Mouse (Mus musculus): Measurements from ENCODE around the gene Plch2. TPM values are rescaled to one million over a fixed set of nuclear protein-coding genes. Genes with fewer than 3 reads are reported as not detected.

Plch2 gene
- polyA plus RNA-seq, 1 experiment = 4.2 TPM

GRCm38 (mm10) chr4:155022228-155022855 lies 34.2 kb downstream of the Plch2 start:
- no peaks in the 10 kb centered on the region for H3K9me3 ChIP-seq (replicated peaks; ENCODE audit: control insufficient read depth, insufficient read depth, low read length, poor library complexity, severe bottlenecking)
- no peak overlapping the region for H3K4me3 ChIP-seq (ENCODE audit: low read depth, low read length)
- H3K27ac ChIP-seq (ENCODE audit: insufficient read depth, low read length) = no peak overlapping the region
- no peak overlapping the region for H3K9ac ChIP-seq (ENCODE audit: low read depth, poor library complexity, severe bottlenecking)
- H3K27me3 ChIP-seq (ENCODE audit: control insufficient read depth, insufficient read depth, low read length, poor library complexity, severe bottlenecking) = no peaks in the 10 kb centered on the region
- no peaks in the 10 kb centered on the region for H3K36me3 ChIP-seq (ENCODE audit: control insufficient read depth, insufficient read depth, low read length, poor library complexity, severe bottlenecking)
- H3K4me1 ChIP-seq (ENCODE audit: control insufficient read depth, insufficient read depth, low read length) = no peaks in the 10 kb centered on the region
- TF ChIP-seq CTCF (IDR thresholded peaks at IDR 0.05; ENCODE audit: low read depth, low read length) (no peak), EP300 (IDR thresholded peaks at IDR 0.05; ENCODE audit: insufficient read depth, low read depth, low read length) (no peak)

GRCm38 (mm10) chr4:155020813-155021212 lies 35.8 kb downstream of the Plch2 start:
- Histone ChIP-seq H3K9me3 (replicated peaks; ENCODE audit: control insufficient read depth, insufficient read depth, low read length, poor library complexity, severe bottlenecking) (no peaks in the 10 kb centered on the region), H3K27ac (ENCODE audit: insufficient read depth, low read length) (no peak overlapping the region), H3K4me1 (ENCODE audit: control insufficient read depth, insufficient read depth, low read length) (no peaks in the 10 kb centered on the region), H3K9ac (ENCODE audit: low read depth, poor library complexity, severe bottlenecking) (no peak overlapping the region), H3K27me3 (ENCODE audit: control insufficient read depth, insufficient read depth, low read length, poor library complexity, severe bottlenecking) (no peaks in the 10 kb centered on the region), H3K36me3 (ENCODE audit: control insufficient read depth, insufficient read depth, low read length, poor library complexity, severe bottlenecking) (no peaks in the 10 kb centered on the region), H3K4me3 (ENCODE audit: low read depth, low read length) (no peak overlapping the region)
- TF ChIP-seq EP300 (IDR thresholded peaks at IDR 0.05; ENCODE audit: insufficient read depth, low read depth, low read length) = no peak

GRCm38 (mm10) chr4:155020141-155020540 lies 36.4 kb downstream of the Plch2 start:
- no peaks in the 10 kb centered on the region for H3K9me3 ChIP-seq (replicated peaks; ENCODE audit: control insufficient read depth, insufficient read depth, low read length, poor library complexity, severe bottlenecking)
- no peak for TF ChIP-seq EP300 (IDR thresholded peaks at IDR 0.05; ENCODE audit: insufficient read depth, low read depth, low read length)
- no peak for TF ChIP-seq POLR2A (IDR thresholded peaks at IDR 0.05; ENCODE audit: insufficient read depth, low read length)
- TF ChIP-seq CTCF (IDR thresholded peaks at IDR 0.05; ENCODE audit: low read depth, low read length) = no peak
- no peak overlapping the region for H3K27ac ChIP-seq (ENCODE audit: insufficient read depth, low read length)
- H3K4me1 ChIP-seq (ENCODE audit: control insufficient read depth, insufficient read depth, low read length) = no peaks in the 10 kb centered on the region
- no peak overlapping the region for H3K4me3 ChIP-seq (ENCODE audit: low read depth, low read length)
- H3K9ac ChIP-seq (ENCODE audit: low read depth, poor library complexity, severe bottlenecking) = no peak overlapping the region
- no peaks in the 10 kb centered on the region for H3K36me3 ChIP-seq (ENCODE audit: control insufficient read depth, insufficient read depth, low read length, poor library complexity, severe bottlenecking)
- no peaks in the 10 kb centered on the region for H3K27me3 ChIP-seq (ENCODE audit: control insufficient read depth, insufficient read depth, low read length, poor library complexity, severe bottlenecking)

- no peak for TF ChIP-seq POLR2A (IDR thresholded peaks at IDR 0.05; ENCODE audit: insufficient read depth, low read length)
- TF ChIP-seq CTCF (IDR thresholded peaks at IDR 0.05; ENCODE audit: low read depth, low read length) = no peak
- TF ChIP-seq EP300 (IDR thresholded peaks at IDR 0.05; ENCODE audit: insufficient read depth, low read depth, low read length) = no peak
- Histone ChIP-seq H3K36me3 (ENCODE audit: control insufficient read depth, insufficient read depth, low read length, poor library complexity, severe bottlenecking) (no peaks in the 10 kb centered on the region), H3K9ac (ENCODE audit: low read depth, poor library complexity, severe bottlenecking) (no peak overlapping the region), H3K27me3 (ENCODE audit: control insufficient read depth, insufficient read depth, low read length, poor library complexity, severe bottlenecking) (no peaks in the 10 kb centered on the region), H3K9me3 (replicated peaks; ENCODE audit: control insufficient read depth, insufficient read depth, low read length, poor library complexity, severe bottlenecking) (no peaks in the 10 kb centered on the region), H3K4me3 (ENCODE audit: low read depth, low read length) (no peak overlapping the region), H3K4me1 (ENCODE audit: control insufficient read depth, insufficient read depth, low read length) (no peaks in the 10 kb centered on the region), H3K27ac (ENCODE audit: insufficient read depth, low read length) (no peak overlapping the region)
Measured at GRCm38 (mm10) chr4:155019336-155019847, 37.2 kb downstream of the Plch2 start.

GRCm38 (mm10) chr4:155018601-155019335 lies 37.8 kb downstream of the Plch2 start:
- no peaks in the 10 kb centered on the region for H3K4me1 ChIP-seq (ENCODE audit: control insufficient read depth, insufficient read depth, low read length)
- no peaks in the 10 kb centered on the region for H3K27me3 ChIP-seq (ENCODE audit: control insufficient read depth, insufficient read depth, low read length, poor library complexity, severe bottlenecking)
- H3K36me3 ChIP-seq (ENCODE audit: control insufficient read depth, insufficient read depth, low read length, poor library complexity, severe bottlenecking) = no peaks in the 10 kb centered on the region
- H3K9me3 ChIP-seq (replicated peaks; ENCODE audit: control insufficient read depth, insufficient read depth, low read length, poor library complexity, severe bottlenecking) = no peaks in the 10 kb centered on the region
- H3K4me3 ChIP-seq (ENCODE audit: low read depth, low read length) = no peak overlapping the region
- TF ChIP-seq EP300 (IDR thresholded peaks at IDR 0.05; ENCODE audit: insufficient read depth, low read depth, low read length) (no peak), POLR2A (IDR thresholded peaks at IDR 0.05; ENCODE audit: insufficient read depth, low read length) (no peak), CTCF (IDR thresholded peaks at IDR 0.05; ENCODE audit: low read depth, low read length) (no peak)
- H3K9ac ChIP-seq (ENCODE audit: low read depth, poor library complexity, severe bottlenecking) = no peak overlapping the region
- H3K27ac ChIP-seq (ENCODE audit: insufficient read depth, low read length) = no peak overlapping the region

GRCm38 (mm10) chr4:155018066-155018465 lies 38.5 kb downstream of the Plch2 start:
- Histone ChIP-seq H3K9me3 (replicated peaks; ENCODE audit: control insufficient read depth, insufficient read depth, low read length, poor library complexity, severe bottlenecking) (no peaks in the 10 kb centered on the region), H3K27ac (ENCODE audit: insufficient read depth, low read length) (no peak overlapping the region), H3K36me3 (ENCODE audit: control insufficient read depth, insufficient read depth, low read length, poor library complexity, severe bottlenecking) (no peaks in the 10 kb centered on the region), H3K27me3 (ENCODE audit: control insufficient read depth, insufficient read depth, low read length, poor library complexity, severe bottlenecking) (no peaks in the 10 kb centered on the region), H3K4me1 (ENCODE audit: control insufficient read depth, insufficient read depth, low read length) (no peaks in the 10 kb centered on the region), H3K4me3 (ENCODE audit: low read depth, low read length) (no peak overlapping the region), H3K9ac (ENCODE audit: low read depth, poor library complexity, severe bottlenecking) (no peak overlapping the region)
- TF ChIP-seq CTCF (IDR thresholded peaks at IDR 0.05; ENCODE audit: low read depth, low read length) (no peak), EP300 (IDR thresholded peaks at IDR 0.05; ENCODE audit: insufficient read depth, low read depth, low read length) (no peak), POLR2A (IDR thresholded peaks at IDR 0.05; ENCODE audit: insufficient read depth, low read length) (no peak)
